In the genomic region with DNA sequence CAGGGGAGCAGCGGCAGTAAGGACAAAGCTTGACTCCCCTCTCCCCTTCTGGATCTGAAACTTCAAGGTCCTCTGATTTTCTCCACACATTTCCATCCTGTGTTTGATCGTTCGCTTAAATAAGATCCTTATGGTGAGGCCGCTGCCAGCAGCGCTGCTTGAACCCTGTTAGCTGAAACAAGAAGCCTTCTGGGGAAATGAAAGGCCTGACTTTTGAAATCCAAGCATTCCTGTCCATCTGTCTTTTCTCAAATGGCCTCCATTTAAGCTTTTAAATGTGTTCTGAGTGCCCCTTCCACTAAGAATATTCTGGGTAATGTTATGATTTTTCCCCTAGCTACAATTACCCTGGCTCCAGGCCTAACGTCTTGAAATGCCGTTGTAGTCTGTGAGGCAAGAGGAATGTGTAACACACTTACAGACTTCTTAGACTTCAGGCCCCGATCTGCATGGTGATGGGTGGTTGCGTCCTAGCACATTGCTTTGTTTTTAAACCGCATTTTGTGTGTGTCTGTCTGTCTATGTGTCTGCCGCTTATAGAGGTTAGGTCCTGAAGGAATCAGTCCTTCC, we compare ENCODE assay signal across 13 mouse cellular contexts. TPM values are rescaled to one million over a fixed set of nuclear protein-coding genes. Genes with fewer than 3 reads are reported as not detected.
DNase-seq lines count a peak whose midpoint lies in the region; ATAC-seq and TF ChIP-seq lines count a peak whose summit lies in the region.
"Had no signal": no experiment of that assay in that cellular context is flagged by ENCODE, and none has a peak within 500 bp of the region (broad histone marks: within the 10 kb centered on the region; RNA-seq: fewer than 3 reads in every experiment).

No protein-coding gene starts in this region.

- H3K4me2 ChIP-seq in heart, embryonic 13.5 days: no peak overlapping the region
- no peak overlapping the region for H3K4me2 ChIP-seq in intestine, embryonic 14.5 days (ENCODE audit: low read length)
- H3K4me2 ChIP-seq in stomach, embryonic 15.5 days: no peak overlapping the region
- no peak overlapping the region for H3K4me2 ChIP-seq in midbrain, postnatal 0 days (ENCODE audit: low read depth, low read length, poor library complexity, severe bottlenecking)
- H3K4me2 ChIP-seq: liver, embryonic 13.5 days; midbrain, embryonic 15.5 days had no signal

- no peaks in the 10 kb centered on the region for H3K27me3 ChIP-seq in heart, embryonic 13.5 days (replicated peaks)
- H3K27me3 ChIP-seq in intestine, embryonic 14.5 days (replicated peaks; ENCODE audit: control insufficient read depth, insufficient read depth, low read length): no peaks in the 10 kb centered on the region
- H3K27me3 ChIP-seq in stomach, embryonic 15.5 days (replicated peaks): no peaks in the 10 kb centered on the region
- H3K27me3 ChIP-seq in midbrain, postnatal 0 days (ENCODE audit: insufficient read depth, low read length): no peaks in the 10 kb centered on the region
- H3K27me3 ChIP-seq: liver, embryonic 13.5 days; midbrain, embryonic 15.5 days had no signal

- no peak for TF ChIP-seq CTCF in midbrain, postnatal 0 days (IDR thresholded peaks at IDR 0.05)

- H3K9me3 ChIP-seq in heart, embryonic 13.5 days: no peaks in the 10 kb centered on the region
- H3K9me3 ChIP-seq in intestine, embryonic 14.5 days (ENCODE audit: control insufficient read depth, low read length): no peaks in the 10 kb centered on the region
- H3K9me3 ChIP-seq in stomach, embryonic 15.5 days: no peaks in the 10 kb centered on the region
- H3K9me3 ChIP-seq in midbrain, postnatal 0 days (ENCODE audit: low read length): no peaks in the 10 kb centered on the region
- H3K9me3 ChIP-seq: liver, embryonic 13.5 days; midbrain, embryonic 15.5 days had no signal

- H3K4me1 ChIP-seq in heart, embryonic 13.5 days: peaks cover 20% of the 10 kb centered on the region
- H3K4me1 ChIP-seq in intestine, embryonic 14.5 days (replicated peaks; ENCODE audit: control insufficient read depth, insufficient read depth, low read length): 0 out of 2 replicates have a peak, but pooled peaks cover 4% of the 10 kb centered on the region
- H3K4me1 ChIP-seq in stomach, embryonic 15.5 days: peaks cover 13% of the 10 kb centered on the region
- H3K4me1 ChIP-seq in midbrain, postnatal 0 days (ENCODE audit: insufficient read depth, low read length): no peaks in the 10 kb centered on the region
- H3K4me1 ChIP-seq: midbrain, embryonic 15.5 days had no signal

- H3K4me3 ChIP-seq in heart, embryonic 13.5 days: no peak overlapping the region
- H3K4me3 ChIP-seq in intestine, embryonic 14.5 days (ENCODE audit: low read depth, low read length): no peak overlapping the region
- no peak overlapping the region for H3K4me3 ChIP-seq in stomach, embryonic 15.5 days (replicated peaks)
- no peak overlapping the region for H3K4me3 ChIP-seq in midbrain, postnatal 0 days (ENCODE audit: low read depth, low read length)
- H3K4me3 ChIP-seq: liver, embryonic 13.5 days; midbrain, embryonic 15.5 days had no signal

- no peak for ATAC-seq in heart, embryonic 13.5 days (ENCODE audit: extremely low read depth, insufficient number of reproducible peaks, low FRiP score, low TSS enrichment)
- ATAC-seq in intestine, embryonic 14.5 days (replicated peaks; ENCODE audit: low FRiP score, low TSS enrichment, low read depth): 0 out of 2 replicates have a peak, but pooled peaks have one; percentile 40
- no peak for ATAC-seq in stomach, embryonic 15.5 days (ENCODE audit: insufficient read depth, low FRiP score, low read depth)
- ATAC-seq in midbrain, postnatal 0 days (ENCODE audit: low FRiP score): no peak
- ATAC-seq: midbrain, embryonic 15.5 days had no signal

- H3K36me3 ChIP-seq in heart, embryonic 13.5 days: peaks cover 95% of the 10 kb centered on the region
- peaks cover 74% of the 10 kb centered on the region for H3K36me3 ChIP-seq in intestine, embryonic 14.5 days (ENCODE audit: control insufficient read depth, insufficient read depth, low read length)
- peaks cover 37% of the 10 kb centered on the region for H3K36me3 ChIP-seq in stomach, embryonic 15.5 days
- peaks cover 58% of the 10 kb centered on the region for H3K36me3 ChIP-seq in midbrain, postnatal 0 days (ENCODE audit: insufficient read depth, low read length)

- WGBS in heart, embryonic 13.5 days: 86% methylated on average over 11 of the region's 11 CpGs
- WGBS in intestine, embryonic 14.5 days: 67% methylated on average over 11 of the region's 11 CpGs
- 62% methylated on average over 11 of the region's 11 CpGs for WGBS in stomach, embryonic 15.5 days
- WGBS in midbrain, postnatal 0 days: 85% methylated on average over 11 of the region's 11 CpGs

- 0 out of 2 replicates have a peak overlapping the region, but pooled peaks have one; percentile 14 for H3K9ac ChIP-seq in heart, embryonic 13.5 days
- no peak overlapping the region for H3K9ac ChIP-seq in intestine, embryonic 14.5 days (ENCODE audit: low read length)
- H3K9ac ChIP-seq in stomach, embryonic 15.5 days: no peak overlapping the region
- no peak overlapping the region for H3K9ac ChIP-seq in midbrain, postnatal 0 days (replicated peaks; ENCODE audit: low read length, poor library complexity, severe bottlenecking)
- H3K9ac ChIP-seq: liver, embryonic 13.5 days; midbrain, embryonic 15.5 days had no signal

- peak overlapping the region; percentile 58 for H3K27ac ChIP-seq in heart, embryonic 13.5 days (replicated peaks)
- peak overlapping the region; percentile 70; the same call in 1 of the 2 replicates for H3K27ac ChIP-seq in intestine, embryonic 14.5 days (ENCODE audit: low read depth)
- peak overlapping the region; percentile 62 for H3K27ac ChIP-seq in stomach, embryonic 15.5 days
- no peak overlapping the region for H3K27ac ChIP-seq in midbrain, postnatal 0 days (ENCODE audit: low read depth, low read length)
- H3K27ac ChIP-seq: liver, embryonic 13.5 days; midbrain, embryonic 15.5 days had no signal

- no peak for DNase-seq in heart, adult 9 months (ENCODE audit: low spot score in 2 of 2)
- DNase-seq in lung, postnatal 10 days: peak; percentile 51
- no peak for DNase-seq in lung, postnatal 25 days (ENCODE audit: low spot score)
- DNase-seq in intestine, embryonic 14.5 days (ENCODE audit: low spot score): no peak
- no peak for DNase-seq in midbrain, postnatal 0 days (ENCODE audit: low spot score)
- DNase-seq in layer of hippocampus, postnatal 10 days (ENCODE audit: low spot score in 2 of 2): no peak
- DNase-seq: adrenal gland, adult 2 months; kidney, adult 2 months; liver, embryonic 13.5 days; thymus, postnatal 25 days had no signal

RNA-seq across cellular contexts. Expression of a gene that starts 51.1 kb away (rescaled TPM):
- 8.8 and 10.2 TPM in 2 replicates for polyA plus RNA-seq in heart, embryonic 13.5 days (2015; fragmentation: Nextera tagmentation; extraction: Ambion mirVana)
- polyA plus RNA-seq in intestine, embryonic 14.5 days (2014; fragmentation: Nextera tagmentation; extraction: Ambion mirVana): 15.9 and 17.1 TPM in 2 replicates
- 14.3 and 14.9 TPM in 2 replicates for polyA plus RNA-seq in stomach, embryonic 15.5 days (2015; fragmentation: Nextera tagmentation; extraction: Ambion mirVana)
- 19.3 and 26.5 TPM in 2 replicates for total RNA-seq in midbrain, postnatal 0 days (2014; rRNA removed)
- 10.9 and 15.2 TPM in 2 replicates for polyA plus RNA-seq in midbrain, postnatal 0 days (2015; fragmentation: Nextera tagmentation; extraction: Ambion mirVana)
- total RNA-seq in layer of hippocampus, postnatal 10 days (2021): 10 to 100 TPM; 11.0 to 11.9 TPM

RNA-seq across cellular contexts. Expression of a gene that starts 51.2 kb away (rescaled TPM):
- polyA plus RNA-seq in heart, embryonic 13.5 days (2015; fragmentation: Nextera tagmentation; extraction: Ambion mirVana): 65.3 and 66.3 TPM in 2 replicates
- 133 and 140 TPM in 2 replicates for polyA plus RNA-seq in intestine, embryonic 14.5 days (2014; fragmentation: Nextera tagmentation; extraction: Ambion mirVana)
- polyA plus RNA-seq in stomach, embryonic 15.5 days (2015; fragmentation: Nextera tagmentation; extraction: Ambion mirVana): 111 and 125 TPM in 2 replicates
- total RNA-seq in midbrain, postnatal 0 days (2014; rRNA removed): 45.0 and 65.4 TPM in 2 replicates
- polyA plus RNA-seq in midbrain, postnatal 0 days (2015; fragmentation: Nextera tagmentation; extraction: Ambion mirVana): 64.4 and 65.6 TPM in 2 replicates
- total RNA-seq in layer of hippocampus, postnatal 10 days (2021): 10 to 100 TPM; 30.0 to 31.7 TPM
